ENCODE assay signal across 11 mouse cellular contexts in genomic region chr5:113135513-113135912, GRCm38 (mm10). TPM values are rescaled to one million over a fixed set of nuclear protein-coding genes. Genes with fewer than 3 reads are reported as not detected.
DNase-seq lines count a peak whose midpoint lies in the region; ATAC-seq and TF ChIP-seq lines count a peak whose summit lies in the region.
"Had no signal": no experiment of that assay in that cellular context is flagged by ENCODE, and none has a peak within 500 bp of the region (broad histone marks: within the 10 kb centered on the region; RNA-seq: fewer than 3 reads in every experiment).

No protein-coding gene starts in this region.

- no peak for DNase-seq in kidney, postnatal 36 days
- DNase-seq in liver, embryonic 14.5 days (ENCODE audit: low read depth in 3 of 3, low spot score in 3 of 3): no peak
- no peak for DNase-seq in thymus, adult 2 months
- DNase-seq in spleen, postnatal 14 days (ENCODE audit: low spot score in 2 of 2): no peak
- no peak for DNase-seq in frontal cortex, adult 2 months (ENCODE audit: extremely low spot score in 1 of 2, low spot score in 1 of 2)
- DNase-seq: cerebellum, adult 8-10 months; gastrocnemius, postnatal 14 days had no signal

- TF ChIP-seq EP300 in liver, embryonic 14.5 days (IDR thresholded peaks at IDR 0.05; ENCODE audit: low read depth): no peak

- 14% methylated on average over 10 of the region's 10 CpGs for WGBS in kidney, embryonic 16.5 days
- WGBS in embryonic facial prominence, embryonic 13.5 days: 40% methylated on average over 10 of the region's 10 CpGs
- WGBS in heart, embryonic 13.5 days: 13% methylated on average over 10 of the region's 10 CpGs
- WGBS in liver, embryonic 14.5 days (ENCODE audit: insufficient replicate concordance): 9% methylated on average over 10 of the region's 10 CpGs
- WGBS in thymus, adult 2 months: 76% methylated on average over 10 of the region's 10 CpGs

- no peak for TF ChIP-seq POLR2A in thymus, adult 2 months (IDR thresholded peaks at IDR 0.05; ENCODE audit: control insufficient read depth, extremely low read depth, insufficient read depth, low read length, poor library complexity)

- no peak for TF ChIP-seq CTCF in liver, embryonic 14.5 days (IDR thresholded peaks at IDR 0.05; ENCODE audit: low read depth)
- TF ChIP-seq CTCF in thymus, adult 2 months (IDR thresholded peaks at IDR 0.05; ENCODE audit: borderline replicate concordance, control insufficient read depth, extremely low read depth, insufficient read depth, low read length, poor library complexity): no peak

- peak overlapping the region; percentile 32 for H3K4me2 ChIP-seq in kidney, embryonic 16.5 days (replicated peaks; ENCODE audit: low read depth, low read length)
- H3K4me2 ChIP-seq in embryonic facial prominence, embryonic 13.5 days: peak overlapping the region; percentile 91
- H3K4me2 ChIP-seq in heart, embryonic 13.5 days: peak overlapping the region; percentile 86
- no peak overlapping the region for H3K4me2 ChIP-seq in liver, embryonic 14.5 days (ENCODE audit: low read depth)

- H3K9ac ChIP-seq in kidney, embryonic 16.5 days (replicated peaks; ENCODE audit: low read length): no peak overlapping the region
- H3K9ac ChIP-seq in embryonic facial prominence, embryonic 13.5 days: peak overlapping the region; percentile 46; the same call in 1 of the 2 replicates
- peak overlapping the region; percentile 92 for H3K9ac ChIP-seq in heart, embryonic 13.5 days
- H3K9ac ChIP-seq in liver, embryonic 14.5 days (replicated peaks): no peak overlapping the region

- ATAC-seq in kidney, embryonic 16.5 days (ENCODE audit: low FRiP score, low TSS enrichment): no peak
- ATAC-seq in embryonic facial prominence, embryonic 13.5 days (ENCODE audit: insufficient number of reproducible peaks, insufficient read depth, low FRiP score, low TSS enrichment, low read depth): no peak
- ATAC-seq in heart, embryonic 13.5 days (ENCODE audit: extremely low read depth, insufficient number of reproducible peaks, low FRiP score, low TSS enrichment): no peak
- ATAC-seq in liver, embryonic 14.5 days (ENCODE audit: insufficient read depth): peak; percentile 20; the same call in 1 of the 2 replicates

- H3K27me3 ChIP-seq in kidney, embryonic 16.5 days (ENCODE audit: insufficient read depth, low read length): no peaks in the 10 kb centered on the region
- H3K27me3 ChIP-seq in embryonic facial prominence, embryonic 13.5 days: peaks cover 41% of the 10 kb centered on the region
- no peaks in the 10 kb centered on the region for H3K27me3 ChIP-seq in heart, embryonic 13.5 days (replicated peaks)
- H3K27me3 ChIP-seq in liver, embryonic 14.5 days (ENCODE audit: control insufficient read depth, insufficient read depth, low read length): peaks cover 4% of the 10 kb centered on the region; the same call in 1 of the 2 replicates
- H3K27me3 ChIP-seq in thymus, adult 2 months (ENCODE audit: control insufficient read depth, insufficient read depth, low read length): no peaks in the 10 kb centered on the region
- H3K27me3 ChIP-seq: CH12.LX had no signal

- H3K27ac ChIP-seq in kidney, embryonic 16.5 days (ENCODE audit: low read length): peak overlapping the region; percentile 55; the same call in 1 of the 2 replicates
- H3K27ac ChIP-seq in embryonic facial prominence, embryonic 13.5 days: peak overlapping the region; percentile 39
- H3K27ac ChIP-seq in heart, embryonic 13.5 days (replicated peaks): peak overlapping the region; percentile 98
- no peak overlapping the region for H3K27ac ChIP-seq in liver, embryonic 14.5 days
- no peak overlapping the region for H3K27ac ChIP-seq in thymus, adult 2 months (ENCODE audit: control insufficient read depth, insufficient read depth, low read length)

- no peaks in the 10 kb centered on the region for H3K36me3 ChIP-seq in kidney, embryonic 16.5 days (ENCODE audit: insufficient read depth, low read length)
- no peaks in the 10 kb centered on the region for H3K36me3 ChIP-seq in embryonic facial prominence, embryonic 13.5 days
- peaks cover 13% of the 10 kb centered on the region for H3K36me3 ChIP-seq in heart, embryonic 13.5 days
- no peaks in the 10 kb centered on the region for H3K36me3 ChIP-seq in liver, embryonic 14.5 days (replicated peaks; ENCODE audit: control insufficient read depth, insufficient read depth, low read depth)
- no peaks in the 10 kb centered on the region for H3K36me3 ChIP-seq in thymus, adult 2 months (ENCODE audit: control insufficient read depth, insufficient read depth, low read length)

- no peaks in the 10 kb centered on the region for H3K9me3 ChIP-seq in kidney, embryonic 16.5 days (ENCODE audit: low read length)
- H3K9me3 ChIP-seq in embryonic facial prominence, embryonic 13.5 days: 0 out of 2 replicates have a peak, but pooled peaks cover under 1% of the 10 kb centered on the region
- H3K9me3 ChIP-seq in heart, embryonic 13.5 days: peaks cover under 1% of the 10 kb centered on the region; the same call in 1 of the 2 replicates
- no peaks in the 10 kb centered on the region; the same call in 1 of the 2 replicates for H3K9me3 ChIP-seq in liver, embryonic 14.5 days (ENCODE audit: control insufficient read depth, low read length)

- no peak overlapping the region; the same call in 1 of the 2 replicates for H3K4me3 ChIP-seq in kidney, embryonic 16.5 days (ENCODE audit: low read length)
- H3K4me3 ChIP-seq in embryonic facial prominence, embryonic 13.5 days: peak overlapping the region; percentile 49
- peak overlapping the region; percentile 72 for H3K4me3 ChIP-seq in heart, embryonic 13.5 days
- H3K4me3 ChIP-seq in liver, embryonic 14.5 days (ENCODE audit: insufficient read depth in 1 of 2, low read depth in 2 of 2, low read length in 2 of 2): no peak overlapping the region
- no peak overlapping the region for H3K4me3 ChIP-seq in thymus, adult 2 months (ENCODE audit: control insufficient read depth, insufficient read depth, low read length)

- peaks cover 52% of the 10 kb centered on the region for H3K4me1 ChIP-seq in kidney, embryonic 16.5 days (ENCODE audit: insufficient read depth, low read length)
- peaks cover 39% of the 10 kb centered on the region for H3K4me1 ChIP-seq in embryonic facial prominence, embryonic 13.5 days
- peaks cover 76% of the 10 kb centered on the region for H3K4me1 ChIP-seq in heart, embryonic 13.5 days
- H3K4me1 ChIP-seq in liver, embryonic 14.5 days (replicated peaks; ENCODE audit: control insufficient read depth in 2 of 2, insufficient read depth in 2 of 2, low read length in 1 of 2): peaks cover 0 to 12% of the 10 kb centered on the region in 2 experiments; a peak in 2 of 4 replicates
- peaks cover 20% of the 10 kb centered on the region for H3K4me1 ChIP-seq in thymus, adult 2 months (replicated peaks; ENCODE audit: control insufficient read depth, insufficient read depth, low read length)

RNA-seq across cellular contexts. Expression of gene Crybb3, which starts 54.1 kb away (rescaled TPM):
- 0.69 and 1.1 TPM in 2 replicates for polyA plus RNA-seq in kidney, embryonic 16.5 days (2015; fragmentation: Nextera tagmentation; extraction: Ambion mirVana)
- 1.3 and 2.5 TPM in 2 replicates for polyA plus RNA-seq in embryonic facial prominence, embryonic 13.5 days (2015; fragmentation: Nextera tagmentation; extraction: Ambion mirVana)
- polyA plus RNA-seq in heart, embryonic 13.5 days (2015; fragmentation: Nextera tagmentation; extraction: Ambion mirVana): 0.86 and 0.93 TPM in 2 replicates
- polyA plus RNA-seq in liver, embryonic 14.5 days (2012; rRNA removed): 0.06 and 0.09 TPM in 2 replicates
- not detected in 2 replicates for polyA plus RNA-seq in liver, embryonic 14.5 days (2014; fragmentation: Nextera tagmentation; extraction: Ambion mirVana)
- 2.3 and 4.8 TPM in 2 replicates for polyA plus RNA-seq in thymus, adult 2 months (2012; rRNA removed)
- 3.2 and 6.0 TPM in 2 replicates for polyA plus RNA-seq in frontal cortex, adult 2 months (2012; rRNA removed)

Comparison
In these comparisons a context has a peak if more than half of its experiments do, and no peak if none do; other contexts are left out.
1. H3K27ac ChIP-seq: peak in kidney, embryonic 16.5 days (single experiment), embryonic facial prominence, embryonic 13.5 days (single experiment) and heart, embryonic 13.5 days (single experiment); none in liver, embryonic 14.5 days (single experiment) and thymus, adult 2 months (single experiment).
2. H3K4me3 ChIP-seq: peak in embryonic facial prominence, embryonic 13.5 days (single experiment) and heart, embryonic 13.5 days (single experiment); none in kidney, embryonic 16.5 days (single experiment), liver, embryonic 14.5 days (0 of 2) and thymus, adult 2 months (single experiment).
3. H3K9ac ChIP-seq: peak in embryonic facial prominence, embryonic 13.5 days (single experiment) and heart, embryonic 13.5 days (single experiment); none in kidney, embryonic 16.5 days (single experiment) and liver, embryonic 14.5 days (single experiment).